Mouse (Mus musculus) layer of hippocampus, postnatal 25 days (tissue): ENCODE data around the gene Nrap. TPM values are rescaled to one million over a fixed set of nuclear protein-coding genes. Genes with fewer than 3 reads are reported as not detected.
"Not testable (repeated sequence)": the region's sequence is repeated elsewhere in the genome, so short reads cannot be mapped to it uniquely, and the experiment has no call there.

Experiments used
- DNase-seq, 2 experiments: peaks; one replicate each; pipeline ENCODE4 v3.0.0; 2022; ENCODE audit warnings: mixed read lengths in 2 of 2, low spot score in 1 of 2; ENCODE audit errors: extremely low spot score in 1 of 2
- total RNA-seq, 2 experiments: library from RNA; stranded (reverse); gene quantifications; 2 replicates each; pipeline ENCODE4 v1.2.3; 2021

The Nrap gene
- total RNA-seq, result under 1 TPM; 0.07 to 0.09 TPM

DNA sequence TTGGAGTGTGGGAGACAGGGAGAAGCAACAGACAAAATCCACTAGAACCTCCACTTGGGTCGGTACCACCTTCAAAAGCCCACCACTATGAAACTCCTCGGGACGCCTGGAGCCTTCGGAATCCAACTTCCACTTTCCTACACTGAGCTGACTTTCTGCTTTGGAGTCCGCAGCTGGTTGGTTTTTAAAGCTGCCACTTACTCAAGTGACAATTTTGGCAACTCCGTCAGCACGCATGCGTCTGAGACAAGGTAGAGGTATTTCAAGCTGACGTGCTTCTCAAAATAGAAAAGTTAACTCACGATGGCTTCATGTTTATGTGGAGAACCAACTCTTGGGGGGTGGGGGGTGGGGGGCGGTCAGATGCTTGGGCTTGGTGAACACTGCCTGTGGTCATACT lies at the start of gene Nrap:
Gene Nrap, minus strand, starts transcription at position 159 of the 400 bp plus-strand sequence.
- DNase-seq, result no peak

DNA sequence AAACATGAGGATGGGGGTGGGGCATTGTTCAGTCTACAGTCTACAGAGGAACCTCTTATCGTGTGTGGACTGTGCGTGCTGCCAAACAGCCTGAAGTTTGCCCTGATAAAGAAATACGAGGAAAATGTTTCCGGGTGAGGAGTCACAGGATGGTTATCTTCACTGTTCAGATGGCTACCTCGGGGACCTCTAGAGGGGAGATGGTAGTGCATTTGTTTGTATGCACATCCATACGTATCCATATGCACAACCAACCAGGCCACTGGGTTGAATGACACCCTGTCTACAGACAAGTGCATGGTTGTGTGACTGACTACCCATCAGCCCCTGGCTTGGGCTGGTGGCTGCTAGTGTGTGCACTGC lies 49.2 kb upstream of the Nrap start:
- no peak for DNase-seq

- DNase-seq, result no peak
Measured at GRCm38 (mm10) chr19:56438357-56439071, 48.7 kb upstream of the Nrap start.

- peak in 1 of 2 experiments; percentile 20 for DNase-seq
Measured at GRCm38 (mm10) chr19:56436380-56436779, 46.5 kb upstream of the Nrap start.

DNA sequence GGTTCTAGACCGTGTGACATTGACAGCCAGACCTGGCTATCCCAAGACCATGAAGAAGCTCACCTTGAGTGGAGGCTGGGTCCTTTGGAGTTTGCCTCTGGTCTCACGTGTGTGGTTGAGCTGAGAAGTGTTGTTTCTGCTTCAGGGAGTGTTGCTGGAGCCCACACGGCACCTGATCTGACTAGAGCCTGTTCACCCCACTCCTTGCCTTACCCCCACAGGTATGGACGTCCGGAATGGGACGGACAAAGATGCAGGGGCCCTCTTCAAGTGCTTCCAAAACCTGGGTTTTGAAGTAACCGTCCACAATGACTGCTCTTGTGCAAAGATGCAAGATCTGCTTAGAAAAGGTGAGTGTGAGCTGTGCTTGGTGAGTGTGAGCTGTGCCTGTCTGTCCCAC lies 43.7 kb upstream of the Nrap start:
- no peak for DNase-seq

DNA sequence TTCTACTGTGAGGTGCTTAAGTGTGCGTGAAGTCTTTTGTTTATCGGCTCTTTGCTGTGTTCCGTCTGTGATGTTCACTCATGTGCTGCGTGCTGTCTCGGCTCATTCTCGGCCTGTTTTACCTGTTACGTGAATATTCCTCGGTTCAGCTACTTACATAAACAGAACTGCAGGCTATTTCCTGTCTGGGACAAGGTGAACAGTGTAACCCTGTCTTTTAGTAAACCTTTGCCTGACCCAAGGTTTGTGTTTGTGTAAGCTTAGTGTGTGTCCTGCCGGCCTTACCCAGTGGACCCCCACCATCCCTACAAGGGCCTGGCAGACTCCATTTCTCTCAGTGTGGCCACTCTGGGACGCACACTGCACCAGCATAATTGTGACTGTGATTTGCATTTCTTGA lies 42.9 kb upstream of the Nrap start:
- DNase-seq, result no peak

DNA sequence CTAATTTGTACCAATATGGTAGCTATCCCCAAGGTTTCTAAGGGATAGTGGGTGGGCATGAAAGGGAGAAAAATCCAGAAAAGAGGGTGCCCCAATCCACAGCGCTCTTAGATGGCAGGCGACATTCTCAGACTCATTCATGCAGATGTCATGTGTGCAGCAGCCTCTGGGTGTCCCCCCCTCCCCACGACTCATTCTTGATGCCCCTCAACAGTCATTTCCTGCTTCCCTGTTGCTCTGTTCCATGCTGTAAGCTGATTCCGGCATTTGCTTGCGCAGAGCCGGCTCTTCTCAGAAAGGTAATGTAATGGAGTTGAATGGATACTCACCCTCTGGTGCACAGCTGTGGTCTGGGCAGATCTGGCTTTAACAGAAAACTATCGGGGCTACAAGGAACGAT lies 40.5 kb upstream of the Nrap start:
- no peak for DNase-seq

- DNase-seq, result no peak
Measured at GRCm38 (mm10) chr19:56425492-56425891, 35.7 kb upstream of the Nrap start.

GRCm38 (mm10) chr19:56424606-56425395 lies 35.0 kb upstream of the Nrap start:
- DNase-seq, result no peak

DNA sequence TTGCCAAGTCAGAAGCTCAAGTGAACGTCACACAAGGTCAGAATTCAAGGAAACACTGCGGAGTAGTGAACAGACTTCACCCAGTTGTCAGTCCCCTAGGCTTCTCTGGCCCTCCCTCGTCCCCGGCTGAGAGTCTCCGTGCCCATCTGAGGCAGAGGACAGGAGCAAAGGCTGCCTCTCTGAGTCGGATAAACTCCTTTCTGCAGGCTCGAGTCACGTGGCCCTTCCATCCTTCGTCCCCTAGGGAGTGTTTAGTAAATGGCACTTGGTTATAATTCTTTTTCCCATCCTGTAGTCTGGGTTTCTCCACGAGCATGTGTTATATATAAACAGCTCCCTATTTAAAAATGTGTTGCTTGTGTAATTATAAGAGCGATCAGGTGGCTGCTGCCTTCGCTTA lies 33.5 kb upstream of the Nrap start:
- DNase-seq, result no peak

DNA sequence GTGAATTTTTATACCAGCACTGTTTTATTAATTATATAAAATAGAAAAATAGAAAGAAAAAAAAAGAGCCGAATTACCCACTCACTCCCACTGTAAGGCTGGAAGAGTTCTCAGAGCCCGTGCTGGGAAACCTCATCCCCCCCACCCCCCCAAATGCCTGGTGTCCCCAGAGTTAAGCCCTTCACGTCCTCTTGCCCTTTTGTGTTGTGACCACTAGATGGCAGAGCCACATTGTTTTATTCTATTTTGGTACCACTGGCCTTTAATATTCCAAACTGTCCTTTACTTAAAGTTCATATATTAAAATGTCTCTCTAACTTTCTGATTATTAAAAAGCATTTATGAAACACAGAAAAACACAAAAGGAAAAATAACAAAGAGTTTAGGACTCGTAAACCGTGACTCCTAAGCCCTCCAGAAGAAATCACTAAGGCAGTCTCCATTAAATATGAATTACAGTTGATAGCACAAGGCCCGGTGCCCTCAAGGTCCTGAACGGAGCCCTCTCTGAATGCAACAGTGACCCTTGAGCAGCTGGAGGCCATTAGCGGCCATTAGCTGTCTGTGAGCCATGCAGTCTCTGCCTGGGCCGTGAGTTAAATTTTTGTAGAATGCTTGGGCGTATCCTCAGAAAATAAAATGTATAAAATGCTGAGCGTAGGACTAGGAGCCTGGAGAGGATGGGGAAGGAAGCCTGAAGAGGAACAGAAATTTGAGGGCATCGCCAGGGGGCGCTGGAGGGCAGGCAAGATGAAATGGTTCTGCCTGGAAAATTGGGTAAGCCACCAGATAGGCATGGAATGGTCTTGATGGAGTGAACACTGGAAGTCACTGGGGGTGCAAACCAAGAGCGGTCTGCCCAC lies 32.9 kb upstream of the Nrap start:
- DNase-seq, result peak; percentile 88 to 99

DNA sequence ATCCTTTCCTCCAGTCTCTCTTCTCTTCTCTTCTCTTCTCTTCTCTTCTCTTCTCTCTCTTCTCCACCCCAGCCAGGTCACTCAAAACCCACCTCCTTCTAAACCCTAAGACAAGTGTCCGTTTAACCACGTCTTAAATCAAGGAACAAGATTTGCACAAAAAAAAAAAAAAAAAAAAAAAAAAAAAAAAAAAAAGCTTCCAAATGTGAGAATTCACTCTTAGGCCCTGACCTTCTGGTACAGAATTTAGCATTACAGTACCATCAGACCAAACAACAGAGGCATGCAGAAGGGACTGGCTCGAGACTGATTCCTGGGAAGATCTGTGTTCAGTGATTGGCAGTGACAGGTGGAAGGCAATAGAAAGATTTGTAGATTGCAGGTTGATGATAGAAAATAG lies 30.5 kb upstream of the Nrap start:
- no peak for DNase-seq

DNA sequence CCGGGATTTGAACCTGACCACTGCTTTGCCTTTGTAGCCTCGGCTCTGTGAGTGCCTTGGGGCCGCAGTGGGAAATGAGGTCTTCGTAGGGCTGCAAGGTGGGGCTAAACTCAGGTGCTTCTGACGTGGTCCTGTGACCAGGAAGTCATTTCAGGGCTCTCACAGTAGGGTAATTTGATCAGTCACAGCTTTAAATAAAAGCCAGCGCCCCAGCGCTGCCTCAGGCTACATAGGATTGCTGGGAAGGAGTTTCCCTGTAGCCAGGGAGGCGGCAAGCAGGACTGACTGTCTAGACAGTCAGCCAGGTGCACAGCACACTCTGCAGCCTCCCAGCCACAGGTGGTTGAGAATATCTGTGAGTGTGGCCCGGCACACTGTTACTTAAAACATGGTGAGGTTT lies 29.6 kb upstream of the Nrap start:
- DNase-seq, result no peak

DNA sequence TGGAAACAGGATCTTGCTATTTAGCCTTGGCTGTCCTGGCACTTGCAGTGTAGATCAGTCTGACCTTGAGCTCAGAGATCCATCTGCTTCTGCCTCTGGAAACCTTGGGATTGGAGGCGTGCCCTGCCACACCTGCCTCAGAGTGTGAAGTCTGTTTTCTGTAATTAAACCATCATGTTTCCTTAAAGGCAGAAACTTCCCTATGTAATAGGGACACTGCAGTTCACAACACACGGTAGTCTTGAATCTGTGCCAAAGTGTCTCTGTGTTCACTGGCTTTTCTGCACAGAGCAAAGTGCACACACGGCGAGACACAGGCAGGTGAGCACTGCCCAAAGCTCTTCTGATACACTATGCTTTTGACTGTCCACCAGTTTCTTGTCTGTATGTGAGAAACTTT lies 28.6 kb upstream of the Nrap start:
- no peak for DNase-seq

- not testable (repeated sequence) for DNase-seq
Measured at GRCm38 (mm10) chr19:56409884-56410283, 20.0 kb upstream of the Nrap start.

DNA sequence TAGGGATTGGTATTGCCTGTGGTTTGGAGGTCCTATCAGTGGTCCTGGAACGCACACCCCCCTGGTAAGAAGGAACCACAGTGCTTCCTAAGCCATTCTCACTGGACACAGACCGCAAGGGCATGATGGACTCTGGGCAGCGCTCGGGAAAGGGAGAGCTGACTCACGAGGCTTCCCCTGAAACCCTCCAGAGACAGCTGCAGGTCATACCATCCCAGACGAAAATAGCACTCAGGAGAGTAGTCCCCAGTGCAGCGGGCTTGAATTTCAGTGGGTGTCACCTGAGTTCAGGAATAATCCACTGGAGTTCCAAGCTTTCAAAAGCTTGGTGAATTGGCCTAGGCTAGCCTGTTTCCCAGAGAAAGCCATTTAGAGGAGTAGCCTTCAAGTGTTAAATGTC lies 16.7 kb upstream of the Nrap start:
- DNase-seq, result no peak

GRCm38 (mm10) chr19:56405824-56406223 lies 16.0 kb upstream of the Nrap start:
- DNase-seq, result no peak

DNA sequence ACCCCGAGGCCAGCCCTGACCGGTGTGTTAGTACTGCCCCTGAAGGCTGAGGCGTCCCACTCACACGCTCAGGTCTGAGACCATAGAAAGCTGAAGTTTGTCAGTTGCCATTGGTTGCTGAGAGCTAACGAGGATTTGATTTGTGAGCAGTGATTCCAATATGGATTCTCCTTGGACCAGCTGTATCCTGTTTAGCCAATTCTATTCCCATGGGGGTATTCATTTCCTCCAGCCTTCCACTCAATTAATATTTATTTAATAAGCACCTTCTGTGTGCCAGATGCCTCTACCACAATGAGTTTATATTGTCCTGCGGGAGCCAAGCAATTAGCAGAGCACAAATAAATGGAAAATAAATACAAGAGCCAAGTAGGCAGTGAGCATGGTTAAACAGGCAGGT lies 12.0 kb upstream of the Nrap start:
- DNase-seq, result no peak

DNA sequence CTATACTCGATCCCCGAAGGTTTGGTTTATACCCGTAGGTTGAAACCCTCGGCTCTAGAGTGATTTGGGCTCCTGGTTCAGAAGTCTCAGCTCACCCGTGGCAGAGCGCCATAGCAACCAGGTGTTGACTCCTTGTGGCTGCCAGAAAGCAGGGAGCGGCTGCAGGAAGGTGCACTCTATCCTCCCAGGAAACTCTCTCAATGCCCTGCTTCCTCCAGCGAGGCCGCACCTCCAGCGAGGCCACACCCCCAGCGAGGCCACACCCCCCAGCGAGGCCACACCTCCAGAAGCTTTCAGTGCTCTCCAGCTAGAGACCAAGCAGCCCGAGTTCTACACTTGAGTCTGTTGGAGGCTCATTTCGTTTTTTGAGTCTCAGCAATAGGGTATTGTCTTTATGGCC lies 10.4 kb upstream of the Nrap start:
- peak in 1 of 2 experiments; percentile 11 for DNase-seq

GRCm38 (mm10) chr19:56398528-56398795 lies 8.6 kb upstream of the Nrap start:
- no peak for DNase-seq
